Mouse (Mus musculus) lung, adult 2 months (tissue): ENCODE measurements around the gene Ranbp2.

Source experiments
- CTCF ChIP-seq: fragments of 200-500 bp; IDR thresholded peaks from 2 replicates; pipeline ENCODE4 v1.5.1; 2011; ENCODE audit warnings: mild to moderate bottlenecking, low read length, control low read depth; ENCODE audit not compliant: insufficient read depth
- POLR2A ChIP-seq: fragments of 200-500 bp; IDR thresholded peaks from 2 replicates; pipeline ENCODE4 v1.6.1; 2011; ENCODE audit warnings: low read depth, mild to moderate bottlenecking, control low read depth, low read length, borderline replicate concordance; ENCODE audit errors: extremely low read depth

DNA sequence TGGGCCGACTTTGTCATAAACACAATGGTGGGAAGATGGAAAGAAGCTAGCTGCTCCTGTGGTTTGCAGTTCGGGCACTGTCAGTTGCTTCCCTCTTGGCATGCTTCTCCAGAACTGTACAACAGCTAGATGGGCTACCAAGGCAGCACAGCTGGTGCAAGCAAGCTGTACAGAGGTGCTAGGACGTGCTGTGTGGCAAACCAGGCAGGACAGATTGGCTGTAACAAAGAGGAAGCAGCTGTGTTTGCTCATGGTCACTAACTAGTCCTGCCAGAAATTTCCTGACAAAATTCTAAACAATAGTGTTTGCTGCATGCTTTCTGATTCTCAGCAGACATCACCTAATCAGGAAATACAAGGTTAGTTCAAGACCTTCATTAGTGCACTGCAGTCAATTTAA, 30.0 kb upstream of the Ranbp2 start:
- TF ChIP-seq POLR2A (no peak), CTCF (no peak)
